Mouse (Mus musculus): Measurements from ENCODE around the gene Ly6g6c. TPM values are rescaled to one million over a fixed set of nuclear protein-coding genes. Genes with fewer than 3 reads are reported as not detected.

Ly6g6c gene
- polyA plus RNA-seq, 1 experiment from 2014 or later = not detected

DNA sequence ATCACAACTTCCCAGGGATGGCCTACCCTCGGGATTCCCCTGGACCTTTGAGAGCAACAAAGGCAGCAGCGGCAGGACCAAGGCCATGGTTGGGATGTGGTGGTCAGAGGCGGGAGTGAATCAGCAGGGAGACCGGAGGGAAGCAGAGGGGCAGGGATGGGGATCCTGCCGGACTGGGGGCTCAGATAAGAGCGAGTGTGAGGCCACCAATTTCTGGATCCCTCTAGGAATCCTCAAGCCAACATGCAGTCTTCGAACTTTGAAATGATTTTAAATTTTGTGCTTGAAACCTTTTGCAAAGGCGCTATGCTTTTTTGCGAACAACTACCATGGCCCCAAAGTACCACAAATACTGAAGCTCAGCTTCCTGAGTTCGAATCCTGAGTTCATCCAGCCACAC, 896 bp downstream of the Ly6g6c start, which contains the start of gene Mpig6b:
Gene Mpig6b (minus strand): TSS at position 101 of the 400 bp plus-strand sequence.
- Histone ChIP-seq H3K4me2 (replicated peaks; ENCODE audit: low read depth, low read length) (peak within 1 kb of the TSS; percentile 59), H3K36me3 (ENCODE audit: insufficient read depth, low read length) (peaks cover 18% of the 10 kb centered on the region), H3K27ac (ENCODE audit: low read length) (peak within 1 kb of the TSS; percentile 56), H3K9me3 (ENCODE audit: low read length) (no peaks in the 10 kb centered on the region), H3K9ac (replicated peaks; ENCODE audit: low read length) (peak within 1 kb of the TSS; percentile 29), H3K4me3 (ENCODE audit: low read length) (peak within 1 kb of the TSS; percentile 43), H3K4me1 (ENCODE audit: insufficient read depth, low read length) (peaks cover 24% of the 10 kb centered on the region), H3K27me3 (ENCODE audit: insufficient read depth, low read length) (0 out of 2 replicates have a peak, but pooled peaks cover 7% of the 10 kb centered on the region)
- ATAC-seq (ENCODE audit: low FRiP score, low TSS enrichment) = no peak
- 48% methylated on average over 10 of the region's 10 CpGs for WGBS

DNA sequence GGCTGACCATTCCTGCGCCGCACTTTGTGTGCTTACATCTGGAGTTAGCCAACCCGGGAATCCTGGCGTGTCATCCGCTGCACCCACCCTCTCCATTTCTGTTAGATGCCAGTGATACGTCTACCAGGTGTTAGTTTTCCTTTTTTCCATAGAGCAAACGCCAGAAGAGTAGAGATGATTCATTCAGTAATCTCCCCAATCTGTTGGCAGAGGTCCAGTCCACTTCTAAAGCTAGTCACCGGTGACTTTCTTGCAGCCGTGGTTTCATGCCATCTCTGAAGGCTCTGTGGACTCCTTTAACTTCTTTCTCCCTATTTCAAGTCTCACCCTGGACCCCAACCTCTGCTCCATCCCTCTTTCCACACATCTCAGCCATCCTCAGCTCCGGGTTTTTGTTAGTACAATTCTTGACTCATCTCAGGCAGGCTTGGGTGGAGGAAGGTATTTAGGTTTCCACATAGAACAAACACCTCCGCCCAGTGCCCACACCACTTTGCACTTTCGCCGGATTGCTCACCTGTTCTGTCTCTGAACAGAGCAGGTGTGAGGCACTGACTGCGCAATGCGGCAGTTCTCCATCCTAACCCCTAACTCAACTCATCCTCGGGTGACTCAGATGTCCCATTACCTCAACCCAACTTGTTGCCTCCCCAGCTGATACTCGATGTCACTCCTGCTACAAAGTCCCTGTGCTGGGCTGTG, 3.2 kb downstream of the Ly6g6c start:
- 79% methylated on average over 17 of the region's 17 CpGs for WGBS
- H3K4me1 ChIP-seq (ENCODE audit: insufficient read depth, low read length) = peaks cover 26% of the 10 kb centered on the region
- no peak overlapping the region for H3K9ac ChIP-seq (replicated peaks; ENCODE audit: low read length)
- H3K27ac ChIP-seq (ENCODE audit: low read length) = no peak overlapping the region
- ATAC-seq (ENCODE audit: low FRiP score, low TSS enrichment) = no peak
- H3K4me2 ChIP-seq (replicated peaks; ENCODE audit: low read depth, low read length) = no peak overlapping the region
- H3K27me3 ChIP-seq (ENCODE audit: insufficient read depth, low read length) = 0 out of 2 replicates have a peak, but pooled peaks cover 7% of the 10 kb centered on the region
- no peak overlapping the region for H3K4me3 ChIP-seq (ENCODE audit: low read length)
- H3K9me3 ChIP-seq (ENCODE audit: low read length) = no peaks in the 10 kb centered on the region
- no peaks in the 10 kb centered on the region for H3K36me3 ChIP-seq (ENCODE audit: insufficient read depth, low read length)

DNA sequence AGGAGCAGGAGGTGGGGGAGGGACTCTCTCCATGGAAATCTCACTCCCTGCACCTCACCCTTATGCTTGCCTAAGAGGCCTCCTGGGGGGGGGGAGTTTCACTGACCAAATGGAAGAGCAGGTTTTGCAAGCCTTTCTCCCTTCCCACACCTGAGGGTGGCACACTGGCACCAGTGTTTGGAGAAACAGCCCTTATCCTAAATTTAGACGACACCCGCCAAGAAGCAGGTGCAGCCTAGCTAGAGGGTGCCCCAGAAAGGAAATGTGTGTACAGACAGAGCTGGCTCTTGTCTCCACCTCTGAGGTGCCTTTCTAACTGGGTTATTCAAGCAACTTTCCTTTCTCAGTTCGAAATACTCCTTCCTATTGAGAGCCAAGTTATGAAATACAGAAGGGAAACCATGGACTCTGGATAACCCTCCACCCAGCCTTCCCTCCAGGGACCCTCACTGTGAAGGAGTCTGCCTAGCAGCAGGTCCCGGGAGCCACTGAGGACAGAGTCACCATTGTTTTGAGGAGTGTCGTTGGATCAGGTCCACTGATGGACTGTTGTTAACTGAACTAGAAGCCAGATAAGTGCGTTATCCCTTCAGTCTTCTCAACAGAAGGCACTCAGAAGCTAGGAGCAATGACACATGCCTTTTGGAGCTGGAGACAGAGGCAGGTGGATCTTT, 5.5 kb downstream of the Ly6g6c start:
- H3K9me3 ChIP-seq (ENCODE audit: low read length) = no peaks in the 10 kb centered on the region
- no peak overlapping the region for H3K4me3 ChIP-seq (ENCODE audit: low read length)
- no peak overlapping the region for H3K9ac ChIP-seq (replicated peaks; ENCODE audit: low read length)
- H3K4me1 ChIP-seq (ENCODE audit: insufficient read depth, low read length) = peaks cover 15% of the 10 kb centered on the region
- 66% methylated on average over 6 of the region's 6 CpGs for WGBS
- no peaks in the 10 kb centered on the region for H3K36me3 ChIP-seq (ENCODE audit: insufficient read depth, low read length)
- H3K27me3 ChIP-seq (ENCODE audit: insufficient read depth, low read length) = 0 out of 2 replicates have a peak, but pooled peaks cover 7% of the 10 kb centered on the region
- H3K27ac ChIP-seq (ENCODE audit: low read length) = no peak overlapping the region
- ATAC-seq (ENCODE audit: low FRiP score, low TSS enrichment) = no peak
- H3K4me2 ChIP-seq (replicated peaks; ENCODE audit: low read depth, low read length) = no peak overlapping the region

DNA sequence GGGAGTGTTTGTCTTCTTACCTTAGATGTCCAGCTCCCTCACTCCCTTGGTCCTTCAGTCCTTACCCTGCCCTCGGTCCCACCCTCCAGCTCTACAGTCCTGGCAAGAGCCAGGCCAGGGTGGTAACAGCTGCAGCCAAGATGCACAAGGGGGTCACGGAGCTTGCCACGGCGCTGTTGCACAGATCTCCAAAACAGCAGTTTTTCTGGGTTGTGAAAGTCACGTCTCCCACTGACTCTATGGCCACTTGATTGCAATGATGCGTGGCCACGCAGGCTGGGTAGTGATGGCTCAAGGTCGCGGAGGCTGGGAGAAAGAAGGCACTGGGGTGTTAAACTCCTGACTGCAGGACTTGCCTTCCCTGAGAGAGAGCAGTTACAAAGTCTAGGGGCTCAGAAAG, 6.3 kb downstream of the Ly6g6c start:
- Histone ChIP-seq H3K27ac (ENCODE audit: low read length) (no peak overlapping the region; the same call in 1 of the 2 replicates), H3K27me3 (ENCODE audit: insufficient read depth, low read length) (0 out of 2 replicates have a peak, but pooled peaks cover 2% of the 10 kb centered on the region), H3K36me3 (ENCODE audit: insufficient read depth, low read length) (no peaks in the 10 kb centered on the region), H3K4me2 (replicated peaks; ENCODE audit: low read depth, low read length) (no peak overlapping the region), H3K9me3 (ENCODE audit: low read length) (no peaks in the 10 kb centered on the region), H3K4me1 (ENCODE audit: insufficient read depth, low read length) (peaks cover 18% of the 10 kb centered on the region), H3K4me3 (ENCODE audit: low read length) (no peak overlapping the region), H3K9ac (replicated peaks; ENCODE audit: low read length) (no peak overlapping the region)
- no peak for ATAC-seq (ENCODE audit: low FRiP score, low TSS enrichment)
- WGBS = 51% methylated on average over 9 of the region's 9 CpGs

DNA sequence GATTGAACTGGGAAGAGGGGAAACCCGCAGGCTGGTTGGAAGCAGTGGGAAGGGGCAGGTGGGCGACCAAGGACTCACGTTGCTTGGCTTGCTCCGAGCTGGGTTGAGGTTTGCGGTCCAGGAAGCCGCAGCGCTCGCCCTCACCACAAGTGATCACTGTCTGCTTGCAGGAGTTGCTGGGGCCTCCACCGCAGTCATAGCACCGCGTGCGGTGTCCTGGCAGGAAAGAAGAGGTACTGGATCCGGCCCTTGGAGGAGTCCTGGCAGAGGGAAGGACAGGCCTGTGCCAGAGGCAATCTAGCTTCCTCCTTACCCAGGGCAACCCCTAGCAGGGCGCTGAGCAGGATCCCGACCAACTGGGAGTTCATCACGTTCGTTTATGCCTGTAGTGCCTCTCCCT, 8.9 kb downstream of the Ly6g6c start:
- no peaks in the 10 kb centered on the region for H3K36me3 ChIP-seq (ENCODE audit: insufficient read depth, low read length)
- H3K9me3 ChIP-seq (ENCODE audit: low read length) = no peaks in the 10 kb centered on the region
- peaks cover 36% of the 10 kb centered on the region for H3K4me1 ChIP-seq (ENCODE audit: insufficient read depth, low read length)
- no peaks in the 10 kb centered on the region for H3K27me3 ChIP-seq (ENCODE audit: insufficient read depth, low read length)
- no peak overlapping the region for H3K4me3 ChIP-seq (ENCODE audit: low read length)
- no peak for ATAC-seq (ENCODE audit: low FRiP score, low TSS enrichment)
- no peak overlapping the region for H3K27ac ChIP-seq (ENCODE audit: low read length)
- peak overlapping the region; percentile 26; the same call in 1 of the 2 replicates for H3K9ac ChIP-seq (replicated peaks; ENCODE audit: low read length)
- WGBS = 30% methylated on average over 17 of the region's 17 CpGs
- no peak overlapping the region for H3K4me2 ChIP-seq (replicated peaks; ENCODE audit: low read depth, low read length)

DNA sequence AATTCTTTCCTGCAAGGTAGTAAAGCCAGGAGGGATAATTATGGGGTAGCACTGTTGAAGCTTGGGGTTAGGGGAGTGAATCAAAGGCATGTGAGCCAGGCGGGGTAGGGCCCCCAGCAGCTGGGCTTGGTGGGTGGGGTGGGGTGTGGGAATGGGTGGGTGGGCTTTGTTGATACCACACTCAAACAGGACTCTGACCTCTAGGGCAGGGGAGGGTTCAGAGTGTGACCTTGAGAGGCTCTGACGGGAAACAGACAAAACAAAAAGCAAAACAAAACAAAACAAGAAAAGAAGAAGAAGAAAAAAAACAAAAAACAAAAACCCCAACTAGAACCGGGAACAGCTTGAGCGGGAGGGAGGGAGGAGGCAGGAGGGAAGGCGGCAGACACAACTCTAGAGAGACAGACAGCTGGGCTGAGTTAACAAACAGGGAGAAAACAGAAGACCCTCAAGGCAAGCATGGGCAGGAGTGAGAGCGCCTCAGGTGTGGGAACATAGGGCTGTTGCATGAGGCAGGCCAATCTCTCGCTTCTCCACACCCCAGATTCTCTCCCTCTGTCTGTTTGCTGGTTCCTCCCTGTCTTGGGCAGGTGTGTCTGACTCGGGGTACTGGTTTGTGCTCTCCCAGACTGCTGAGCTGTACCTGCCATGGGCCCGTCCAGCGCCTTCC, 11.5 kb downstream of the Ly6g6c start, which contains the start of gene Ly6g6e:
Gene Ly6g6e (plus strand): TSS at position 396 of the 670 bp plus-strand sequence.
- peak within 1 kb of the TSS; percentile 72 for H3K9ac ChIP-seq (replicated peaks; ENCODE audit: low read length)
- H3K27me3 ChIP-seq (ENCODE audit: insufficient read depth, low read length) = no peaks in the 10 kb centered on the region
- H3K36me3 ChIP-seq (ENCODE audit: insufficient read depth, low read length) = no peaks in the 10 kb centered on the region
- H3K9me3 ChIP-seq (ENCODE audit: low read length) = no peaks in the 10 kb centered on the region
- WGBS = 30% methylated on average over 10 of the region's 10 CpGs
- peak within 1 kb of the TSS; percentile 67 for H3K4me2 ChIP-seq (replicated peaks; ENCODE audit: low read depth, low read length)
- peak within 1 kb of the TSS; percentile 43 for H3K4me3 ChIP-seq (ENCODE audit: low read length)
- H3K27ac ChIP-seq (ENCODE audit: low read length) = peak within 1 kb of the TSS; percentile 77
- ATAC-seq (ENCODE audit: low FRiP score, low TSS enrichment) = no peak
- peaks cover 33% of the 10 kb centered on the region for H3K4me1 ChIP-seq (ENCODE audit: insufficient read depth, low read length)

DNA sequence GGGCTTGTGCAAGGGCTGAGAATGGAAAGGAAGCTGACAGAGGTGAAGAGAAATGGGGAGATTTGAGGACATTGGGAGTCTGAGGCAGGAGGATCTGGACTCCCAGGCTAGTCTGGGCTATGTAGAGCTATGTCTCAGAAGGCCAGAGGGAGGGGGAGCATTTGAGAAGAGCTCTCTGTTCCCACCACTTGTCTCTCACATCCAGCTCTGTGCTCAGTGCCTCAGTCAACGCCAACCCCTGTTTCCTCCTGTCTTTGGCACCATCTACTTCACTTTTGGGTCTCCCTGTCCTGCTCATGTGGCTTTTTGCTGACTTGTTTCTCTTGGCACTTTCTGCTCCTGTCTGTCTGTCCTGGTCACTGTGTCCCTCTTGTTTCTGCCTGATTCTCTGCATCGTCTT, 12.1 kb downstream of the Ly6g6c start:
- H3K9ac ChIP-seq (replicated peaks; ENCODE audit: low read length) = peak overlapping the region; percentile 72
- 0 out of 2 replicates have a peak, but pooled peaks have one; percentile 33 for ATAC-seq (ENCODE audit: low FRiP score, low TSS enrichment)
- H3K27me3 ChIP-seq (ENCODE audit: insufficient read depth, low read length) = no peaks in the 10 kb centered on the region
- 18% methylated on average over 2 of the region's 2 CpGs for WGBS
- no peaks in the 10 kb centered on the region for H3K9me3 ChIP-seq (ENCODE audit: low read length)
- H3K4me2 ChIP-seq (replicated peaks; ENCODE audit: low read depth, low read length) = peak overlapping the region; percentile 67
- peaks cover 27% of the 10 kb centered on the region for H3K4me1 ChIP-seq (ENCODE audit: insufficient read depth, low read length)
- peak overlapping the region; percentile 43 for H3K4me3 ChIP-seq (ENCODE audit: low read length)
- no peaks in the 10 kb centered on the region for H3K36me3 ChIP-seq (ENCODE audit: insufficient read depth, low read length)
- H3K27ac ChIP-seq (ENCODE audit: low read length) = peak overlapping the region; percentile 77

DNA sequence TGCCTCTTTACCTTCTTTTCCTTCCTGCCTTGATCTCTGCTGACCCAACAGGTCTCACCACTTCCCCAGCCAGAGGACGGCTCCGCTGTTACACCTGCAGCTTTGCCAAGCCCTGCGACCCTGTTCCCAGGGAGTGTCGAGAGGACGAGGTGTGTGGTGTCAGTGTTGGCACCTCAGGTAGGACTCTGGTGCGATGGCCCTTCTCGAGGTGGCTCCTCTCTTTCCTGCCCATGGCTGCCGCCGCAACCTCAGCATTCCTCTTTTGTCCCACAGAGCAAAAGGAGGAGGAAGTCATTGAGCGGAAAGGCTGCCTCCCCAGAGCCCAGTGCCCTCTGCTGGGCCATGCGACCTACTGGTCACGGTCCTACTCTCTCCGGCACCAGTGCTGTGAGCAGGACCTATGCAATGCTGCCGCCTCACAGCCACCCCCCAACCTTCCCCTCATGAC, 12.6 kb downstream of the Ly6g6c start, which contains the start of gene Ly6g6d:
Gene Ly6g6d (minus strand): TSS at position 280 of the 448 bp plus-strand sequence.
- Histone ChIP-seq H3K4me3 (ENCODE audit: low read length) (peak within 1 kb of the TSS; percentile 43), H3K27ac (ENCODE audit: low read length) (peak within 1 kb of the TSS; percentile 77), H3K4me1 (ENCODE audit: insufficient read depth, low read length) (peaks cover 27% of the 10 kb centered on the region), H3K4me2 (replicated peaks; ENCODE audit: low read depth, low read length) (peak within 1 kb of the TSS; percentile 67), H3K9ac (replicated peaks; ENCODE audit: low read length) (peak within 1 kb of the TSS; percentile 72), H3K27me3 (ENCODE audit: insufficient read depth, low read length) (no peaks in the 10 kb centered on the region), H3K9me3 (ENCODE audit: low read length) (no peaks in the 10 kb centered on the region), H3K36me3 (ENCODE audit: insufficient read depth, low read length) (no peaks in the 10 kb centered on the region)
- ATAC-seq (ENCODE audit: low FRiP score, low TSS enrichment) = peak; percentile 87
- WGBS = 2% methylated on average over 14 of the region's 14 CpGs

DNA sequence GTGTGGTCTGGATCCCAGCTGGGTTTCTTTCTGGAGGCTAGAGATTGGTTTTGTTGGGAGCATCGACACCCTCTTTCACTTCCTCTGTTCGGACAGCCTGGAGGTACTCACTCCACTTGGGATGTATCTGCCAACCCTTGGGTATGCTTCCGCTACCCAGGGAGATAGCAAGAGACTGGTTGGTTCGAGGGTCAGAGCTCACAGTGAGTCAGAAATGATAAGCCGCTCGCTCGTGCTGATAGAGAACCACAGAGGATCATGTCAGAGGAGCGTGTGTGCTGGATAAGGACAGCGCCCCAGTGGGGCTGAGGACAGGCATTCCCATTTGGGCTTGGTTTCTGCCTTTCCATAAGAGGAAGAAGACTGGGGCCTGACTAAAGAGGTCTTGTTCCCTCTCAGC, 14.6 kb downstream of the Ly6g6c start:
- ATAC-seq (ENCODE audit: low FRiP score, low TSS enrichment) = no peak
- Histone ChIP-seq H3K4me2 (replicated peaks; ENCODE audit: low read depth, low read length) (no peak overlapping the region), H3K9me3 (ENCODE audit: low read length) (no peaks in the 10 kb centered on the region), H3K27me3 (ENCODE audit: insufficient read depth, low read length) (no peaks in the 10 kb centered on the region), H3K9ac (replicated peaks; ENCODE audit: low read length) (no peak overlapping the region), H3K36me3 (ENCODE audit: insufficient read depth, low read length) (no peaks in the 10 kb centered on the region), H3K4me3 (ENCODE audit: low read length) (no peak overlapping the region), H3K4me1 (ENCODE audit: insufficient read depth, low read length) (peaks cover 21% of the 10 kb centered on the region), H3K27ac (ENCODE audit: low read length) (no peak overlapping the region)
- WGBS = 66% methylated on average over 9 of the region's 9 CpGs

Data from kidney, embryonic 16.5 days (tissue).